Mouse (Mus musculus): ENCODE data around the gene Sema6d. TPM values are rescaled to one million over a fixed set of nuclear protein-coding genes. Genes with fewer than 3 reads are reported as not detected.
A peak's percentile ranks its signal among the peaks of the same experiment; 100 is the strongest.

Gene Sema6d
- polyA plus RNA-seq, 1 experiment: 4.5 TPM

DNA sequence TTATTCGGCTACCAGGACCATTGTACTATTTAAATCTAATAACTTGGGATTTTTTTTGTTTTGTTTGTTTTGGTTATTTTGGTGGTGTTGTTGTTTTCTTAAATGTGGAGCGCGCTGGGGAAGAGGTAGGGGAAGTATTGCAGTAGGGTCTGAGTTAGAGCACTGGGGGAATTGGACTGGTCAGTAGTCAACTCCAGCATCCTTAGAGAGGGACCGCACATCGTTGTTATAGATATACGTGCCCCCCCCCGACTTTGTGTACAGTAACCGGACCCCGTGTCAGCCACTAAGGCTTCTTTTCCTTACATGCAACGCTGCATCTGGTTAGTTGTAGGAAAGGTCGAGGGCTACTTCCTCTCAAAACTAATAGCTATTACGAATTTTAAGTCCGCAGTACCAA, 521.5 kb downstream of the Sema6d start:
- H3K4me3 ChIP-seq (ENCODE audit: insufficient read depth, low read length): peak overlapping the region; percentile 86
- no peak overlapping the region for H3K27ac ChIP-seq (ENCODE audit: insufficient read depth, low read length)
- TF ChIP-seq CTCF (IDR thresholded peaks at IDR 0.05; ENCODE audit: borderline replicate concordance, insufficient read depth, low read length) (no peak), POLR2A (IDR thresholded peaks at IDR 0.05; ENCODE audit: low read depth, low read length) (no peak)
- no peaks in the 10 kb centered on the region for H3K4me1 ChIP-seq (ENCODE audit: control insufficient read depth, insufficient read depth, low read length)

DNA sequence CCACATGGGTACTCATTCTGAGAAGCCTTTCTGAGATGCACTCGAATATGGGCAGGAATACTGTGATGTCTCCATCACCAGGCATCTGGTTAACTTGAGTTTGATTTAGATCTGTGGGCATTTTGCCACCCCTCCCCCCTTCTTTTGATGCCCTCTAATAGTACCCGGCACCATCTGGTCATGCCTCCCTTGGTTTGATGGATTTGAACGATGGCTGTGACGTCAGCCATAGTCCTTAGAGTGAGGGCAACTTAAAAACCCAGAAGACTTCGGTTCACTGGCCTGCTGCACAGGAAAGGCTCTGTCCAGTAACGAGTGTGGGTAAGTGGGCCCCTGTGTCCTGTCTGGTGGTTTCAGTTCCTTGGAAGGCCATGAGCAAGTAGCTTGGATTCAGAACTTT, 522.5 kb downstream of the Sema6d start:
- Histone ChIP-seq H3K4me1 (ENCODE audit: control insufficient read depth, insufficient read depth, low read length) (no peaks in the 10 kb centered on the region), H3K27ac (ENCODE audit: insufficient read depth, low read length) (no peak overlapping the region), H3K4me3 (ENCODE audit: insufficient read depth, low read length) (no peak overlapping the region)
- no peak for TF ChIP-seq CTCF (IDR thresholded peaks at IDR 0.05; ENCODE audit: borderline replicate concordance, insufficient read depth, low read length)
- TF ChIP-seq POLR2A (IDR thresholded peaks at IDR 0.05; ENCODE audit: low read depth, low read length): no peak

DNA sequence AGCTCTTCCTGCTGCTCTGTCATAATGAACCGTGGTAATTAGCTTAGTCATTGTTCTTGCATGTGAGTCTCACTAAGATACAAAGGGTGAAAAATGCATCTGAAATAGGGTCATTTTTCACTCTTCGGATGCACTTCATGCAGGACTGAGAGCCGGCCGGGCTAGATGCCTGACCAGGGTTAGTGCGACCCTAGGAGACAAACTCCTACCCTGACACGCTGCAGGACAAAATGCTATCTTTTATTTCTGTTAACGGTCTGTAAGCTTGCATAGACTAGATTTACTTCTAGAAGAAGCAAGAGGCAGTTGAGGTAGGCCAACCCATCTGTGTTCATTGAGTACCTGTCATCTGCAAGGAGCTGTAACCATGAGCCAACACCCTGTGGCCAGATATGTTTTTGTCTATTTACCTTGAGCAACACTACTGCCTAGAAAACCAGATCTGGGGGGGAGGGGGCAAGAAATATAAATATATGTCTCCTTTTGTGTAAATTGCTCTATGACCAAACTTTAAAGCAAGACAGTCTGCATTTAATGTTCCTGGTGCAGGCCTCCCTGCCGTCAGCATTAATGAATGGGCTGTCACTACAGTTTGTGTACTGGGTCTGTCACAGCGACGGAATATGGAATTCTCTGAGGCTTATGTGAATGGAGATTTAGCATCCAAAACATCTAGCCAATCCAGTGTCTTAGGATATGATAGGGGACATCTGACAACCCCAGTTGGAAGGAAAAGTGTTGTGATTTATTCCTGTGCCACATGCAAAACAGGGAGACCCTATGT, 523.1 kb downstream of the Sema6d start:
- no peaks in the 10 kb centered on the region for H3K4me1 ChIP-seq (ENCODE audit: control insufficient read depth, insufficient read depth, low read length)
- TF ChIP-seq POLR2A (IDR thresholded peaks at IDR 0.05; ENCODE audit: low read depth, low read length) (no peak), CTCF (IDR thresholded peaks at IDR 0.05; ENCODE audit: borderline replicate concordance, insufficient read depth, low read length) (no peak)
- H3K4me3 ChIP-seq (ENCODE audit: insufficient read depth, low read length): no peak overlapping the region
- no peak overlapping the region for H3K27ac ChIP-seq (ENCODE audit: insufficient read depth, low read length)

DNA sequence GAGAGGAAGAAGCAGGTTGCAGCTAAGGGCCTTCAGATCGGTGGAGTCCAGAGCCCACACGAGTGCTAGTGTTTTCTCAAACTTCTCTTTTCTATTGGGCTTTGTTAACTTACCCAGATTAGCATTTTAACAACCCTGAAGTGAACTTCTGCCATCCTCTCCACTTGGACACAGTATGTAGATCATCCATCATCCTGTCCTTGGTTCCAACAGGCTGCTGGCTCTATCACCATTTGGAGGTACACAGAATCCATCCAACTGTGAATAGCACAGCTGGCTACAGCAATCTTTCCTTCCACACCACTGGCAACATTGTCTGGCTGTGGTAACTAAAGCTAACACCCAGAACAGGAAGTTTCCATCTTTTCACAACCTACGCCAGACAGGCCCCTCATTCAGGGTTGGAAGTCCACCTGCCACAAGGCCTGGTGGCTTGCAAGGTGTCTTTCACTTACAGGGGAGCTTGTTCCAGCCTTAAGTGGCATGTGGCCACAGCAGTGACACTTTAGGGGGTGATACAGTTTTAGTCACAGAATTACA, 524.0 kb downstream of the Sema6d start:
- Histone ChIP-seq H3K27ac (ENCODE audit: insufficient read depth, low read length) (no peak overlapping the region), H3K4me3 (ENCODE audit: insufficient read depth, low read length) (no peak overlapping the region), H3K4me1 (ENCODE audit: control insufficient read depth, insufficient read depth, low read length) (no peaks in the 10 kb centered on the region)
- TF ChIP-seq CTCF (IDR thresholded peaks at IDR 0.05; ENCODE audit: borderline replicate concordance, insufficient read depth, low read length): no peak
- no peak for TF ChIP-seq POLR2A (IDR thresholded peaks at IDR 0.05; ENCODE audit: low read depth, low read length)

DNA sequence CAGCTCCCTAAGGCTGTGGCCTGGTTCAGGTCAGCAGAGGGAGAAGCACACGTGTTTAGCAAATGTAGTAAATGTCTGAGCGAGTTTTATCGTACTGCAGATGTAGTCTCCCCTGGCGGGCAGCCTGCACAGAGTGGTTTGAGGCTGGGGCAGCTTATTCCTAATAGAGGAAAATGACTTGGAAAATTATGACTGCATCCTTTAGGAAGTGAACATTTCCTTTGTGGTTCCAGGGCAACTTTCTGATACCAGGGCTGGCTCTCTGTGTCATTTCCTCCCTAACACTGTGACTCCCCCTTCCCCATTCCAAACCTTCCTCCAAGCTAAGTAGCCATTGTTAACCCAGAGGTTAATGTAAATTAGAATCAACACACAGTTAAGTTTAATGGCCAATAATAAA, 527.0 kb downstream of the Sema6d start:
- TF ChIP-seq CTCF (IDR thresholded peaks at IDR 0.05; ENCODE audit: borderline replicate concordance, insufficient read depth, low read length) (no peak), POLR2A (IDR thresholded peaks at IDR 0.05; ENCODE audit: low read depth, low read length) (no peak)
- no peaks in the 10 kb centered on the region for H3K4me1 ChIP-seq (ENCODE audit: control insufficient read depth, insufficient read depth, low read length)
- H3K27ac ChIP-seq (ENCODE audit: insufficient read depth, low read length): no peak overlapping the region
- H3K4me3 ChIP-seq (ENCODE audit: insufficient read depth, low read length): no peak overlapping the region

DNA sequence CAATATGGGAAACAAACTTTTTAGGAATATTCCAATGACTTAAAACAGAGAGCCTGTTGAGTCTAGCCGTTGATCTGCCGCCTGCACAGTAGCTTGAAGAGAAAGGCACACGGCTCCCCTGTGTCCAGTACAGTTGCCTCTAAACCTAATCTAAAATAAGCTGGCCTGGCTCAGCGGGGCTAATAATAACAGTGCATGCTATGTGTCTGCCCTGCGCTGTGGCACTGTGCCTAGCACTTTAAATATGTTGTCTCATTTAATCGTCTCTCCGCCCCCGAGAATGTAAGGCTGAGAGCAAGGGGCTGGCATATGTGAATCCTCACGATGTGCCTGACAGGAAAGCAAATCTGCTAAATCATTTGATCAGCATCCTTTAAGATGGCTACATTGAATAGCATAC, 527.7 kb downstream of the Sema6d start:
- Histone ChIP-seq H3K27ac (ENCODE audit: insufficient read depth, low read length) (no peak overlapping the region), H3K4me3 (ENCODE audit: insufficient read depth, low read length) (no peak overlapping the region), H3K4me1 (ENCODE audit: control insufficient read depth, insufficient read depth, low read length) (no peaks in the 10 kb centered on the region)
- TF ChIP-seq POLR2A (IDR thresholded peaks at IDR 0.05; ENCODE audit: low read depth, low read length): no peak
- TF ChIP-seq CTCF (IDR thresholded peaks at IDR 0.05; ENCODE audit: borderline replicate concordance, insufficient read depth, low read length): no peak

DNA sequence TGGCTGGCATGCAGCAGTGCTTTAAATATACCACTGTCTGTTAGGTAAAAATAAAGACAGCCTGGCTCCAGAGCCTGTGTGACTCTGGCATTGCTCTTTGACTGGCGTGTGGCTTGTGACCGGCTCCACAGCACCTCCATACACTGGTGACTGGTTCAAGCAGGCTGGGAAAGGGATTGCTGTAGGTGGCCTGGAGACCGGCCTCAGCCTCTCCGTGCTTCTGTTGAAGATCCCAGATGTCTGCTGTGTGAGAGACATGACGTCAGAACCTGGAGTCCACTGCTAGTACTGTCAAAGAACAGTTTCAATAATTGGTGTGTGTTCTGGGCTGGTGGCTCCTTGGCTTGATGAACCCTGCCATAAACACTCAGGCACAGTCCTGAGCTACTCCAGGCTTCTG, 528.3 kb downstream of the Sema6d start:
- Histone ChIP-seq H3K4me3 (ENCODE audit: insufficient read depth, low read length) (no peak overlapping the region), H3K4me1 (ENCODE audit: control insufficient read depth, insufficient read depth, low read length) (no peaks in the 10 kb centered on the region), H3K27ac (ENCODE audit: insufficient read depth, low read length) (no peak overlapping the region)
- no peak for TF ChIP-seq POLR2A (IDR thresholded peaks at IDR 0.05; ENCODE audit: low read depth, low read length)
- TF ChIP-seq CTCF (IDR thresholded peaks at IDR 0.05; ENCODE audit: borderline replicate concordance, insufficient read depth, low read length): no peak

DNA sequence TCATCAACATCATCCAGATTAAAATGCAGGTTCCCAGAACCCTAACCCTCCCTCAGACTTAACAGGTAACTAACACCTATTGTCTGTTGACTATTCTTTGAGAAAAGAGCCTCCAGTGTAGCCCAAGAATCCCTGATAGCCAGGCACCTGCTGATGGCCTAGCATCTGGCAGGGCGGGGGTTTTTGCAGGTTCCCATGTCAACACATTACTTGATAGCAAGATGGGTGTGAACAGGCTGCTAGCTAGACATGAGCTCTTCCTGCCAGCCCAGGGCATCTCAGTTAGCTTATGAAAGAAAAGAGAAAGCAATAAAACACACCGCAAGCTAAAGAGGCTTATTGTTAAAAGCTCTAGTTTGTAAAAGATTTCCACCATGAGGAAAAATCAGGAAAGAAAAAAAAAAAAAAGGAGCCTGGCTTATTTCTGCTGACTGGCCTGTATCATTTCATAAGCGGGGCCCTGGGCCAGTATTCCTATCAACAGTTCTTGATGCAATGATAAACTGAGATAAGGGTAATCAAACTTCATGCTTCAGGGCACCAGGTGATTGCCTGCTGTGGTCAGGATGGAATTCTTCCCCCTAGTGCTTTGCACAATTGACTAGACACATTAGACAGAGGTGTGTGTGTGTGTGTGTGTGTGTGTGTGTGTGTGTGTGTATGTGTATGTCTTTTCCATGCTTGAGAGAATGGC, 528.9 kb downstream of the Sema6d start:
- Histone ChIP-seq H3K4me1 (ENCODE audit: control insufficient read depth, insufficient read depth, low read length) (no peaks in the 10 kb centered on the region), H3K4me3 (ENCODE audit: insufficient read depth, low read length) (no peak overlapping the region), H3K27ac (ENCODE audit: insufficient read depth, low read length) (no peak overlapping the region)
- TF ChIP-seq POLR2A (IDR thresholded peaks at IDR 0.05; ENCODE audit: low read depth, low read length) (no peak), CTCF (IDR thresholded peaks at IDR 0.05; ENCODE audit: borderline replicate concordance, insufficient read depth, low read length) (no peak)

DNA sequence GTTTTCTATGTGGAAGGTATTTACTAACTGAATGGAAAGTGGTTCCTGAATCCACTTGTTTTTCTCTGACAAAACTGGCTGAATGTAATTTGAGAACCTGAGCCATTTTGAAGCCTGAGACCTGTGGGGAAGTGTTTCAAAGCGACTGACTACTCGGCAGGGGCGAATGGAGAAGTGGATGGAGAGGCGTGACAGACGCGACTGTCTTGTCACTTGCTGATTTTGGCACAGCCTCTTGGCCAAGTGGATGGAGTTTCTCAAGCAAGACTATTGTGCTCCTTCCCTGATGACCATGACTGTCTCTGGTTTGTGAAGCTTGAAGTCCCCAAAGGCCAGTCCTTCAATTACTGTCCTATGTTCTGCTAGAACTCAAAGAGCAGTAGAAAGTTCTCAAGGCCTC, 530.7 kb downstream of the Sema6d start:
- Histone ChIP-seq H3K4me1 (ENCODE audit: control insufficient read depth, insufficient read depth, low read length) (no peaks in the 10 kb centered on the region), H3K27ac (ENCODE audit: insufficient read depth, low read length) (no peak overlapping the region), H3K4me3 (ENCODE audit: insufficient read depth, low read length) (no peak overlapping the region)
- TF ChIP-seq CTCF (IDR thresholded peaks at IDR 0.05; ENCODE audit: borderline replicate concordance, insufficient read depth, low read length) (no peak), POLR2A (IDR thresholded peaks at IDR 0.05; ENCODE audit: low read depth, low read length) (no peak)
